Mouse (Mus musculus) common myeloid progenitor, adult 5-6 weeks (primary cell): ENCODE results near the gene Aff3. TPM values are rescaled to one million over a fixed set of nuclear protein-coding genes. Genes with fewer than 3 reads are reported as not detected.

ENCODE experiments used
- ATAC-seq: replicated peaks from 2 replicates; pipeline ENCODE4 v1.8.0; 2016; ENCODE audit warnings: low read depth, mild to moderate bottlenecking, moderate TSS enrichment, inconsistent platforms; ENCODE audit not compliant: poor library complexity, severe bottlenecking
- total RNA-seq: library from RNA; stranded (forward); fragments of 200-1000, 187-1606 nt; gene quantifications from 2 replicates; pipeline ENCODE4 v1.2.3, GENCODE M21; 2017

Aff3 gene
- total RNA-seq, 1 experiment from 2014 or later: 115 TPM

GRCm38 (mm10) chr1:38548671-38549661 lies 115.8 kb downstream of the Aff3 start:
- ATAC-seq: 0 out of 2 replicates have a peak, but pooled peaks have one; percentile 36

DNA sequence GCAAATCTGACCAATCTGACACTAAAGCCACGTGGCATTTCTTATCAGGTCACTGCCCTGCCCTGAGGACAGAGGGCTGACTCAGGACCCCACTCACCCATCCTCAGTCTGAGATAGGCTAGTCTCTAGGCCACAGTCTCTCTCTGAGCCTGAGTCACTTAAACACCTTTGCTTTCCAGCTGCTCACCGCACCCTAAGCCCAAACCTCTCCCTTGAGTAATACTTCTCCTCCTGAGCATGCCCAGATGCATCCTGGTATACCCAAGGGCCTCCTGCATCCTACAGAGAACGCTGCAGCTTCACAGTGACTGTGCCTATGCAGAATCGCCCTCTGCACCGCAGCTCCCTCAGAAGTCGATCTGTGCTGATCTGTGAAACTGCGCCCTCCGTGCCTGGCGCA lies 117.1 kb downstream of the Aff3 start:
- ATAC-seq: no peak

GRCm38 (mm10) chr1:38546696-38547095 lies 118.1 kb downstream of the Aff3 start:
- no peak for ATAC-seq

GRCm38 (mm10) chr1:38545282-38545945 lies 119.3 kb downstream of the Aff3 start:
- ATAC-seq: peak; percentile 31

- ATAC-seq: no peak
These were observed 120.3 kb downstream of the Aff3 start for GRCm38 (mm10) chr1:38544501-38544900.

DNA sequence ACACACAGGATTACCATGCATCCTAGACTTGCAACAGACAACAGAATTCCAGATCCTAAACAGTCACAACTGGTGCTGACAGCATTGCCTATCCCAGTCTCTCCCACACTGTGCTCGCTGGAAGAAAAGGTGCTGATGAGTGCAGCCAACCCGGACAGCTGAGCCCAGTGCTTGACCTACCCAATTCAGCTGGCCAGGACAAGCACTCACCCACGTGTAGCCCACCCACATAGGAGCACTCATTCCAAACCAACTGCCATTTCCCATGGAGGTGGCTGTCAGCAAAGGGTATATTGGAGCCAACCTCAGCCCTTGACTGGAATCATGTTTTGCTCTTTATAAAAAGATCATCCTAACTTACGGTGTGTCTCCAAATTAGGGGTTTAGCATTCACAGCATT lies 123.2 kb downstream of the Aff3 start:
- no peak for ATAC-seq

- ATAC-seq: no peak
These were observed 127.7 kb downstream of the Aff3 start for GRCm38 (mm10) chr1:38536929-38537540.

GRCm38 (mm10) chr1:38532581-38532980 lies 132.2 kb downstream of the Aff3 start:
- ATAC-seq: no peak

GRCm38 (mm10) chr1:38528607-38529006 lies 136.1 kb downstream of the Aff3 start:
- ATAC-seq: no peak

DNA sequence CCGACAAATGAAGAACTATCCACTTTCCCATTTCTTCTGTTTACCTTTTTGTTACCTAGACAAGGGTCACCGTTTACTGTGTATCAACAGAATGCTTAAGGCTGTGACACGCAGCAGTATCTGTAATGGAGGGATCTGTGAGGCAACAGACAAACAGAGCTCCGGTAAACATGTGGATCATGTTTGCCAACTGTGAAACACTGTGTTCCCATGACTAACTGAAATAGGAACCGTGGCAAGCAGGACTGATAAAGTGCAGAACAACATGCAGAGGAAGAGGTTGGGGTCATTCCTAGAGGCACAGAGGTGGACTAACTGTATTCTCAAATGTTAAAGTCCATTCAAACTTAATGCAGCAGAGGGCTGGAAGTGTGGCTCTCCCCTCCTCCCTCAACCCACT lies 138.2 kb downstream of the Aff3 start:
- ATAC-seq: no peak

- no peak for ATAC-seq
These were observed 143.1 kb downstream of the Aff3 start for GRCm38 (mm10) chr1:38521651-38522050.

- no peak for ATAC-seq
These were observed 148.5 kb downstream of the Aff3 start for GRCm38 (mm10) chr1:38516225-38516624.

DNA sequence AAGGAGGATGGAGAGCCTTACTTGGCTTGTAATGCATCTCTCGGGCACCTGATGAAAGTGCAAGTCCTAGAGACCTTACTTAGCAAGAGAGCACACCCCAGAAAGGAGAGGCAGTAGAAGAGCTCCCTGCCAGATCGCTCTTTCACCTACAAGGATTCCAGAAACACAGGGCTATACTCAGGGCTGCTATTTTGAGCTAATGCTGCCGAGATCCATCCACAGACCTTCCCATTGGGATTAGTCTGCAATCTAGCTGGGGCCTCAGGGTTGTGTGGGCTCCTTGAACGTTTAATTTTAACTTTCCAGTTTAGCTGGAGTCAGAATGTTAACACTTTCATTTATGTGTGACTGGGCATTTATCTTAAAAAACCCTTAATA lies 150.1 kb downstream of the Aff3 start:
- no peak for ATAC-seq

GRCm38 (mm10) chr1:38513970-38514633 lies 150.7 kb downstream of the Aff3 start:
- ATAC-seq: no peak

GRCm38 (mm10) chr1:38512258-38513081 lies 152.3 kb downstream of the Aff3 start:
- no peak for ATAC-seq

DNA sequence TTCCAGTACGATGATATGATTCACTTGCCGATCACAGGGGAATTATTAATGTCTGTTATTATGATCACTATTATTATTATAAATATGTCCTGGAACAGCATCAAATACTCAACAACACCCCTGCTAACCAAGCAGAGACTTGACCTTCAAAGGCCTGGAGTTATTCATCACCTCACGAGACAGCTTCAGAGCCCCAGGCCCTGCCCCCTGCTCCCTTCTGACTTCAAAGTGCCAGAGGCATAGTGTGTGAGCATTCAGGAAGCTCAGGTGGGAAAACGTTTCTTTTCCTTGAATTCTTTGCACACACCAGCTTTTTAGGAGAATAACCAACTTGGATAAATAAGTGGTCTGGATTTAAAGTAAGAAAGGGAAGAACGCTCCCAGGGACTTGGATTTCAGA lies 153.7 kb downstream of the Aff3 start:
- no peak for ATAC-seq

DNA sequence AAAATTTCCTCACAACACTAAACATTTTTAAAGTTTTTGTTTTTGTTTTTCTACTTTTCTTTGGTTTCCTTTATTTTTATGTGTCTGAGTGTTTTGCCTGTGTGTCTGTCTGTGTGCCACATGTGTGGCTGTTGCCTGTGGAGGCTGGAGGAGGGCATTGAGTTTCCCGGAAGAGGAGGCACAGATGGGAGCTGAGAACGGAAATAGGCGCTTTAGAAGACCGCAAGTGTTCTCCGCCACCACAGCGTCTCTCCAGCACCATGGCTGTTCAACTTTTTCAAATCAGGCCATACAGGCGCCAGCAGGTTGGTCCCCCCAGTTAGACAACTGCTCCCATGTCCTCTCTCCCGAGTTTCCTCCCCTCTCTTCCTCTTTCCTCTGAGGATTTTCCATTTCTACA lies 155.5 kb downstream of the Aff3 start:
- no peak for ATAC-seq

DNA sequence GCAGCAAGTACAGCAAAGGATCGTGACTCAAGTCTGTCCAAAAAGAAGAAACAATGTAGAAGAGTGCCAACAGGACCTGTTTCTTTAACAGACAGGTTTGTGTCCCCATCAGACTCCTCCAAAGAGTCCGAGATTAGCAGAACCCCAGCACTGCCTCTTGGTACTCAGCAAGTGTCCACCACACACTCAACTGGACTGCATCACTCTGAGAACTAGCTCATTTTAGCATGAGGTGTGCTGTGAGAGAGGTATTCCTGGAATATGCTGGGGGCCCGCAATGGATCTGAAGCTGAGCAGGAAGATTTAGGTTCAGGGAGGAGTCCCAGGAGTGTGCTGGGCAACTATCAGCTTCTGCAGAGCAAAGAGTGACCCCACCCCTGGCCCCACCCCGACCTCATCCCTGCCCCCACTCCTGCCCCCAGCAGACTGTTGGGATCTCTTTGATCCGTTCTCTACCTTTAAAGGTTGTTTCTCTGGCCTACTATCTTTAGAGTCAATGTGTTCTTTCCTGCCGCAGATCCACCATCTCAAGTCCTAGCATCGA lies 157.0 kb downstream of the Aff3 start:
- no peak for ATAC-seq

GRCm38 (mm10) chr1:38506396-38506795 lies 158.4 kb downstream of the Aff3 start:
- ATAC-seq: no peak
